Comparison of ENCODE assay signal across 24 mouse cellular contexts in genomic region chr7:78787793-78788380, GRCm38 (mm10). TPM values are rescaled to one million over a fixed set of nuclear protein-coding genes. Genes with fewer than 3 reads are reported as not detected.
DNase-seq lines count a peak whose midpoint lies in the region; ATAC-seq lines count a peak whose summit lies in the region.
"Had no signal": no experiment of that assay in that cellular context is flagged by ENCODE, and none has a peak within 500 bp of the region (broad histone marks: within the 10 kb centered on the region; RNA-seq: fewer than 3 reads in every experiment).

No protein-coding gene starts in this region.

- no peak overlapping the region for H3K4me3 ChIP-seq in liver, embryonic 13.5 days (replicated peaks)
- H3K4me3 ChIP-seq in heart, embryonic 12.5 days = no peak overlapping the region
- no peak overlapping the region for H3K4me3 ChIP-seq in kidney, embryonic 14.5 days (ENCODE audit: low read length)
- H3K4me3 ChIP-seq: embryonic facial prominence, embryonic 12.5 days; erythroblast, embryonic 14.5 days; forebrain, embryonic 13.5 days; heart, embryonic 10.5 days; limb, embryonic 15.5 days; midbrain, embryonic 10.5 days had no signal

- 66% methylated on average over 12 of the region's 12 CpGs for WGBS in liver, embryonic 13.5 days (ENCODE audit: insufficient replicate concordance)
- 81% methylated on average over 12 of the region's 12 CpGs for WGBS in heart, embryonic 12.5 days
- 86% methylated on average over 12 of the region's 12 CpGs for WGBS in kidney, embryonic 14.5 days

- H3K4me1 ChIP-seq in liver, embryonic 13.5 days (replicated peaks) = peaks cover 29% of the 10 kb centered on the region
- H3K4me1 ChIP-seq in heart, embryonic 12.5 days (replicated peaks) = peaks cover 5% of the 10 kb centered on the region
- H3K4me1 ChIP-seq in kidney, embryonic 14.5 days (ENCODE audit: control insufficient read depth, insufficient read depth, low read length) = peaks cover 4% of the 10 kb centered on the region; the same call in 1 of the 2 replicates

- H3K27ac ChIP-seq in liver, embryonic 13.5 days = 0 out of 2 replicates have a peak overlapping the region, but pooled peaks have one; percentile 3
- H3K27ac ChIP-seq in heart, embryonic 12.5 days (ENCODE audit: poor library complexity, severe bottlenecking) = no peak overlapping the region
- no peak overlapping the region for H3K27ac ChIP-seq in kidney, embryonic 14.5 days (ENCODE audit: low read depth, low read length)
- H3K27ac ChIP-seq: embryonic facial prominence, embryonic 12.5 days; forebrain, embryonic 13.5 days; heart, embryonic 10.5 days; limb, embryonic 15.5 days; midbrain, embryonic 10.5 days; stomach, postnatal 0 days had no signal

- no peak overlapping the region for H3K4me2 ChIP-seq in liver, embryonic 13.5 days
- H3K4me2 ChIP-seq in heart, embryonic 12.5 days = no peak overlapping the region
- H3K4me2 ChIP-seq in kidney, embryonic 14.5 days (replicated peaks; ENCODE audit: low read depth, low read length) = no peak overlapping the region
- H3K4me2 ChIP-seq: embryonic facial prominence, embryonic 12.5 days; forebrain, embryonic 13.5 days; limb, embryonic 15.5 days; lung, embryonic 14.5 days had no signal

- peak overlapping the region; percentile 26; the same call in 1 of the 2 replicates for H3K9ac ChIP-seq in liver, embryonic 13.5 days
- no peak overlapping the region for H3K9ac ChIP-seq in heart, embryonic 12.5 days
- no peak overlapping the region for H3K9ac ChIP-seq in kidney, embryonic 14.5 days (ENCODE audit: low read depth, low read length)
- H3K9ac ChIP-seq: embryonic facial prominence, embryonic 12.5 days; forebrain, embryonic 13.5 days; limb, embryonic 15.5 days; lung, embryonic 14.5 days had no signal

- no peaks in the 10 kb centered on the region for H3K9me3 ChIP-seq in liver, embryonic 13.5 days (replicated peaks)
- no peaks in the 10 kb centered on the region for H3K9me3 ChIP-seq in heart, embryonic 12.5 days (replicated peaks)
- no peaks in the 10 kb centered on the region for H3K9me3 ChIP-seq in kidney, embryonic 14.5 days (ENCODE audit: control insufficient read depth, low read length)
- H3K9me3 ChIP-seq: embryonic facial prominence, embryonic 12.5 days; forebrain, embryonic 13.5 days; G1E; heart, embryonic 10.5 days; limb, embryonic 15.5 days; midbrain, embryonic 10.5 days had no signal

- DNase-seq in frontal cortex, postnatal 14 days (ENCODE audit: low spot score in 2 of 2) = no peak
- no peak for DNase-seq in liver, embryonic 13.5 days
- DNase-seq in liver = no peak
- DNase-seq in adrenal gland, adult 2 months = peak; percentile 71
- peak; percentile 70 for DNase-seq in brain, adult 2 months (ENCODE audit: low read depth, low spot score)
- DNase-seq: cerebellum, adult 11 months; cerebellum, postnatal 10 days; heart, postnatal 10 days; kidney, adult 9 months; kidney, postnatal 4 days; lung, embryonic 14.5 days; lung, postnatal 36 days had no signal

- peak; percentile 8; the same call in 1 of the 2 replicates for ATAC-seq in frontal cortex, adult (ENCODE audit: low TSS enrichment)
- no peak for ATAC-seq in liver, embryonic 13.5 days (ENCODE audit: low read depth)
- ATAC-seq in heart, embryonic 12.5 days (ENCODE audit: insufficient number of reproducible peaks, low FRiP score) = no peak
- ATAC-seq in kidney, embryonic 14.5 days (ENCODE audit: low FRiP score, low TSS enrichment) = no peak
- ATAC-seq: activated CD4-positive, CD25-positive, alpha-beta regulatory T cell, adult 4 months; forebrain, embryonic 13.5 days had no signal

- H3K27me3 ChIP-seq in liver, embryonic 13.5 days = no peaks in the 10 kb centered on the region
- H3K27me3 ChIP-seq in heart, embryonic 12.5 days (replicated peaks) = no peaks in the 10 kb centered on the region
- H3K27me3 ChIP-seq in kidney, embryonic 14.5 days (ENCODE audit: control insufficient read depth, insufficient read depth, low read length) = no peaks in the 10 kb centered on the region
- H3K27me3 ChIP-seq: embryonic facial prominence, embryonic 12.5 days; forebrain, embryonic 13.5 days; limb, embryonic 15.5 days had no signal

- peaks cover 73% of the 10 kb centered on the region for H3K36me3 ChIP-seq in liver, embryonic 13.5 days
- H3K36me3 ChIP-seq in heart, embryonic 12.5 days = peaks cover 50% of the 10 kb centered on the region
- H3K36me3 ChIP-seq in kidney, embryonic 14.5 days (ENCODE audit: control insufficient read depth, insufficient read depth, low read length) = peaks cover 37% of the 10 kb centered on the region

RNA-seq across cellular contexts. Expression of gene Mrpl46, which starts 4.6 kb away (rescaled TPM):
- polyA plus RNA-seq in liver, embryonic 13.5 days (2015; fragmentation: Nextera tagmentation; extraction: Ambion mirVana) = 62.5 and 63.4 TPM in 2 replicates
- 10 to 100 TPM; 39.3 to 52.6 TPM for total RNA-seq in adrenal gland, adult 2 months (2021)
- 11.6 and 13.5 TPM in 2 replicates for polyA plus RNA-seq in adrenal gland, adult 2 months (2012; rRNA removed)
- polyA plus RNA-seq in heart, embryonic 12.5 days (2016; fragmentation: Nextera tagmentation; extraction: Ambion mirVana) = 62.2 and 62.6 TPM in 2 replicates
- polyA plus RNA-seq in kidney, embryonic 14.5 days (2014; fragmentation: Nextera tagmentation; extraction: Ambion mirVana) = 71.8 and 85.4 TPM in 2 replicates

RNA-seq across cellular contexts. Expression of gene Mrps11, which starts 5.0 kb away (rescaled TPM):
- polyA plus RNA-seq in liver, embryonic 13.5 days (2015; fragmentation: Nextera tagmentation; extraction: Ambion mirVana) = 54.2 and 57.5 TPM in 2 replicates
- 100 to 1,000 TPM in 1 of 2 experiments, 10 to 100 TPM in 1; 84.2 to 116 TPM for total RNA-seq in adrenal gland, adult 2 months (2021)
- polyA plus RNA-seq in adrenal gland, adult 2 months (2012; rRNA removed) = 69.0 and 77.7 TPM in 2 replicates
- 49.2 and 53.3 TPM in 2 replicates for polyA plus RNA-seq in heart, embryonic 12.5 days (2016; fragmentation: Nextera tagmentation; extraction: Ambion mirVana)
- polyA plus RNA-seq in kidney, embryonic 14.5 days (2014; fragmentation: Nextera tagmentation; extraction: Ambion mirVana) = 83.5 and 112 TPM in 2 replicates

RNA-seq across cellular contexts. Expression of gene Ntrk3, which starts 50.1 kb away (rescaled TPM):
- polyA plus RNA-seq in liver, embryonic 13.5 days (2015; fragmentation: Nextera tagmentation; extraction: Ambion mirVana) = 0.20 TPM in 2 replicates
- total RNA-seq in adrenal gland, adult 2 months (2021) = 10 to 100 TPM; 23.5 to 25.6 TPM
- 22.5 and 36.7 TPM in 2 replicates for polyA plus RNA-seq in adrenal gland, adult 2 months (2012; rRNA removed)
- polyA plus RNA-seq in heart, embryonic 12.5 days (2016; fragmentation: Nextera tagmentation; extraction: Ambion mirVana) = 0.49 and 0.74 TPM in 2 replicates
- 4.6 and 5.1 TPM in 2 replicates for polyA plus RNA-seq in kidney, embryonic 14.5 days (2014; fragmentation: Nextera tagmentation; extraction: Ambion mirVana)
- polyA plus RNA-seq: erythroblast, embryonic 14.5 days; G1E had no signal

RNA-seq across cellular contexts. Expression of gene Det1, which starts 59.2 kb away (rescaled TPM):
- polyA plus RNA-seq in liver, embryonic 13.5 days (2015; fragmentation: Nextera tagmentation; extraction: Ambion mirVana) = 10.1 and 10.6 TPM in 2 replicates
- total RNA-seq in adrenal gland, adult 2 months (2021) = 10 to 100 TPM; 13.0 to 13.3 TPM
- 14.0 and 14.4 TPM in 2 replicates for polyA plus RNA-seq in adrenal gland, adult 2 months (2012; rRNA removed)
- 11.6 and 12.4 TPM in 2 replicates for polyA plus RNA-seq in heart, embryonic 12.5 days (2016; fragmentation: Nextera tagmentation; extraction: Ambion mirVana)
- polyA plus RNA-seq in kidney, embryonic 14.5 days (2014; fragmentation: Nextera tagmentation; extraction: Ambion mirVana) = 19.6 and 23.3 TPM in 2 replicates

Comparison
In these comparisons a context has a peak if more than half of its experiments do, and no peak if none do; other contexts are left out.
1. DNase-seq: peak in adrenal gland, adult 2 months (single experiment) and brain, adult 2 months (single experiment); none in frontal cortex, postnatal 14 days (0 of 2), liver, embryonic 13.5 days (single experiment) and liver (single experiment).